Mouse (Mus musculus): ENCODE results near the gene Rgmb. TPM values are rescaled to one million over a fixed set of nuclear protein-coding genes. Genes with fewer than 3 reads are reported as not detected.

Gene Rgmb
- total RNA-seq (2021) = 10 to 100 TPM; 36.6 to 36.7 TPM
- long read RNA-seq, experiment 1, full-length matches to known transcripts = 14 of 22 reads
- long read RNA-seq, experiment 1, partial matches to known transcripts = 2 of 22 reads
- long read RNA-seq, experiment 1, other reads (novel, unspliced or antisense) = 6 of 22 reads
- long read RNA-seq, experiment 2, full-length matches to known transcripts = 15 of 27 reads
- long read RNA-seq, experiment 2, partial matches to known transcripts = 8 of 27 reads
- long read RNA-seq, experiment 2, other reads (novel, unspliced or antisense) = 4 of 27 reads

DNA sequence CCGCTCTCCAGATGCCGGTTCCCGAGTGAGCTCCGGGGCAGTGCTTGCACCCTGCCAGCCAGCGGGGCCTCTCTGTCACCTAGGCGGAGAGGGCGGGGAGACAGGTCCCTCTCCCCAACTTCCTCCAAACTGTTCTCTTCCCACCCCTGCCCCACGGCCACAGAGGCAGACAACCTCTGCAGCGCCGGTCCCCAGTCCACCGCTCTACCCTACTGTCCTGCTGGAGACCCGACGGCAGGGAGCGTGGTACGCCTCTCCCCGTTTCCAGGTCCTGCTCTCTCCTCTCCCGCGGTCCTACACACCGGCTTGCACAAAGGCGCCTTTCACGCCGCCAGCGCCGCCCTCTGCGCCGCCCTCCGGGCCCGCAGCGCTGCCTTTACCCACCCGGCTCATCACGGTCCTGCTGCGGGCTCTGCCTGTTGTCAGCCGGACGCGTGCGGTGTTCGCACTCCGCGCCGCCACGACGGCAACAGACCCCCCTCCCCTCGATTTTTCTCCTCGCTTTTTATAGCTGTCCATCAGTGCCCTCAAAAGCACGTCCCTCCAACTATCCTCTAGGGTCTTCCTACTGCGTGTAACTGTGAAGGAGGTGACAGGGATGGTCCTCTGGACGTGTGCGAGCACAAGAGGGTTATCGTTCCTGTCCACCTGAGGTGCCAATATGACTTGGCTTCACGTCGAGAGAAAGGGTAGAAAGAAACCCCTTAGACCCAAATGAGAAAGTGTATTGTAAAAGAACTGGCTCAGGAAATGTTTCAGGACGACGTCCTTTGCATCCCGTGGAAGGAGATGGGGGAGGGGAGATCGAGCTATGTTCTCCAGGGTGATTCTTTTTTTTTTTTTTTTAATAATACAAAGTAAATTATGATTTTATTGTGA is at the start of gene Rgmb:
Gene Rgmb (minus strand): TSS at position 274 of the 879 bp plus-strand sequence.
- intact Hi-C loops (cut with DNase I) = no loop called here
- DNase-seq = peak; percentile 61

DNA sequence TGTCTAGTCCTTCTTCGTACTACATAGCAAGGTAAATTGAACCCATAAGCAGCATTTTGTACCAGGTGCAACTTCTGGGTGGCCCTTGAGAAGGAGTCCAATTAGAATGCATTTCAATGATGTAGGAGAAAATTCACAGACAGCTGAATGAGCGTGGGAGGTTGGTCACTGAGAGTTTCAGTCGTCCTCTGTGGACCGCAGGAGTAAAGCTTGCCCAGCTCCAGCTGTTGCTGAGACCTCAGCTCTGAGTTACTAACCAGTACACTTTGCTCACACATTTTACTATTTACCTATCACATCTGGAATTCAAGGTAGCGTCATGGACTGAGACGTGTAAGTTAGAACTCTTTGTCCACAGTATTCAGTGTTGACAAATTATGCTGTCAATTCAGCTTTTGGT is 43.9 kb upstream of the Rgmb start:
- no peak for DNase-seq
- intact Hi-C loops (cut with DNase I) = no loop called here

DNA sequence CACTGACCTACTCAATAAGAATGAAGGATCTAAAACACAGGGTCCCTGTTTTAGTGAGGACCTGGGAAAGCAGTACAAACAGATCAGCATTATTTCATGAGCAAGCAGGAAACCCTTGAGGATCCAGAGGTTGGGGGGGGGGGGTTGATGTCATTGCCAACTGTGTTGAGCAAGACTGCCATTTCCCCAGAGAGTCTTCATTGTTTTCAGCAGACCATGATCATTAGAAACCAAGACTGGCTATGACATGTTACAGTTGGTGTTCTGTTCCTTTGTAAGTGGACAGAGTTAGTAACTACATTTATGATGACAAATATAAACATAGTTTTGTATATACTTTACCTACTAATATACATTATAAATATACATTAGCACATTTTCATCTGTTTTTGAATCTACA is 41.3 kb upstream of the Rgmb start:
- no peak for DNase-seq
- intact Hi-C loops (cut with DNase I) = no loop called here

DNA sequence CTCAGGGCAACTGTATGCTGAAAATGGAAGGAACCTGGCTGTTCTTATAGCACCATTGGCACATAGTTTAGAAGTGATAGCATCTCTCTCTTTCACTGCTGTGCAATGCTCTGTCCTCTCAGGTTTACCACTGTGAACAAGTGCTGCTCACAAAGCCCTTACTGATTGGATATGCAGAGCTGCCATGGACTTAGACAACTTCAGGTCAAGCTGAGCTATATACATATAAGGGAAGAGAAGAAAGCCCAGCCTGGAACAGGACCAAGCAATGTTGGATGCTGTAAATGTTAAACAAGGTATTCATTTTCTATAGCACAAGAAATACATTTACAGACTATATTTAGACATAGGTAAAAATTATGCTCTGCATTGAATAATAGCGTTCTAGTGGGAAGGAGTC is 34.4 kb upstream of the Rgmb start:
- no peak for DNase-seq
- intact Hi-C loops (cut with DNase I) = no loop called here

DNA sequence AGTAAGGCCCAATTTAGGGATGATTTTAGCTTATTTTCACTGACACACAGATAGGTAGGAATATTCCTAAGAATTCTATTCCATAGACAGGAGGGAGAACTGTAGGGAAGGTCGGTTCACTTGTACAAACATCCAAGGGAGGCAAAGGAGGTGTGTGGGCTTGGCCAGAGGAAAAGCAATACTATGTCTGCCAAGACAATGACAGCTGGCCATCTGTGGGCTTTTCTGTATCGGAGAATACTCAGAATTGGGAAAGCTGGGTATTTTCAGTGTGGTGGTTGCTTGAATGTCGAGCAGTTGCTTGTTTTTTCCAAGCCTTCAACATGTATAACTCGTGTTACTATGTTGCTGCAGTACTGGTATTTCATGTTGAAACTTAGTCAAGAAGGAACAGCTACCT is 31.5 kb upstream of the Rgmb start:
- intact Hi-C loops (cut with DNase I) = no loop called here
- no peak for DNase-seq

DNA sequence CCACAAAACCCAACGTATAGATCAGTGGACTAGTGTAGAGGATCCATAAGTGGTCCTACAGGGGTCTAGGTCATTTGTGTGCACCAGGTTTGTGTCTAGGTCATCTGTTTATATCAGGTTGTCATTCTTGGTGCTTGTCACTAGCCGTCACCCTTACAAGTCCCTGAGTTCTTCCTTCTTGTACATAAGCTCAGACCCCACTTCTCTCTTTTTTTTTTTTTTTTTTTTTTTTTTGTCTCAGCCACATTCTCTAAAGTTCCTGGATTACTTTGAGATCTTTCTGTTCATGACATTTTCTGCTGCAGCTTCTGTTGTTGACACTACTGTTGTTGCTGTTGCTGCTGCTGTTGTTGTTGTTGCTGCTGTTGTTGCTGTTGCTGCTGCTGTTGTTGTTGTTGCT is 22.3 kb upstream of the Rgmb start:
- no peak for DNase-seq
- intact Hi-C loops (cut with DNase I) = no loop called here

DNA sequence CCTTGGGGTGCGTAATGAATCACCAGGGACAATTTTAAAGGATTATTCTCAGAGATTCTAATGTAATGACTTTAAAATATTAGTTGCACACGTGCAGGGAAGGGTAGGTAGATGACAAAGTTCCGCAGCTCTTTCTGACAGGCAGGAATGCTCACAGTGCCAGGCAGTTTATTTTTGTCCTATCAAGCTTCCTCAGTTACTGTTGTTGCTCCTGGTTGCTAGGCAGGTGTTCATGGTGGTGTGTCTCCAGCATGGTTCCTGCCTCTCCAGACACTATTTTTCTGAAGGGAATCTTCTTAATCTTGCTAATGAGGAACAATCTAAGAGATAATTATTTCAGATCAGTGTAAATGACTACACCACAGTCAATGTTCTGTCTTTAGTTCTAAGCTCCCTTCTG is 19.7 kb upstream of the Rgmb start:
- intact Hi-C loops (cut with DNase I) = no loop called here
- no peak for DNase-seq

DNA sequence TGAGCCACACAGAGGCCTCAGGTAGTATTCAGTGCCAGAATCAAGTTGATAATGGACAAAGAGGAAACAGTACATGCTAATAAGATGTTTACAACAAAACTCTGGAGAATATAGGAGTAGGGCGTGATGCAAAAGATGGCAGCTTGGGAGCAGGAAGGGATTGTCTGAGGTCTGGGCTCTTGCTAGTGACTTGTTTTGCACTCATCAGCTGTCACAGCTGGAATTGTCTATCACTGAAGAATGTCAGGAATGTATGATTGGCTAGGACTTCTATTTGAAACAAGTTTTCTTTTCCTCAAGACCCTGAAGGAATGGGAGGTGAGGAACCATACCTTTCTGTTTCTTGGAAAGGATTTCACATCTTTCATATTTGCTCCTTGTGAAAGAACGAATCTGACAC is 10.6 kb upstream of the Rgmb start:
- intact Hi-C loops (cut with DNase I) = no loop called here
- DNase-seq = no peak

DNA sequence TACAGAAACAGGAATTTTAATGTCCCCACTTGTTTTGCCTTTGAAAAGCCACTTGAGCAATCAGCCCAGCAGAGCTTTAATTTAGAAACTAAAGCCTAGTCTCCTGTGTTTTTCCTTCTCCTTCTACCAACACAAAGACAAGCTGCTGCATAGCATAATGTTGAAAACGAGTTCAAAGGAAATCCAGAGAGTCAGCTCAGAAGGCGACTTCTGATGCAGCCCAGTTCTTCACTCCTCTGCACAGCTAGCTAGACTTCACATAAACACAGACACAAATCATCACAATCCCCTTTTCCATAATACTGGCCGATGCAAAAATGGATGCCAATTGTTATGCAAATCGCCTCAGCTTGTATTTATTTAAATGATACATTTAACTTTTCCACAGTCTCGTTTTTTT is 1.6 kb upstream of the Rgmb start:
- intact Hi-C loops (cut with DNase I) = no loop called here
- DNase-seq = no peak

DNA sequence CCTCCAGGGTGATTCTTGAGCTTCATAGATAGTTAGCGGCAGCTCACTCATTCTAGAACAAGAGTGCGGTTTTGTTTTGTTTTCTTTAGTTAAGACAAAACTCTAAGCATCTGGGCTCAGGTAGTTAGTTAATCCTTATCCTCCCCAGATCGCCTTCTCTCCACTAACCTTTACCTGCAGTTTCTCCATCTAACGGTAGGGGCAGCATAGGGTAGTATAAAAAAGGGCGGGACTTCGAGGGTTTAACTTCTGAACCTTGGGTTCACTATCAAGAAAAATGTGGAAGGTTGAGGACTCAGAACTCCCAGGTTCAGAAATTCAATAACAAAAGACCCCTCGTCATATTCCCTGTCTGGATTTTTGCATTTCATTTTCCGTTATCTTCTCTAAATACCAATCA is 971 bp upstream of the Rgmb start:
- DNase-seq = no peak
- intact Hi-C loops (cut with DNase I) = no loop called here

DNA sequence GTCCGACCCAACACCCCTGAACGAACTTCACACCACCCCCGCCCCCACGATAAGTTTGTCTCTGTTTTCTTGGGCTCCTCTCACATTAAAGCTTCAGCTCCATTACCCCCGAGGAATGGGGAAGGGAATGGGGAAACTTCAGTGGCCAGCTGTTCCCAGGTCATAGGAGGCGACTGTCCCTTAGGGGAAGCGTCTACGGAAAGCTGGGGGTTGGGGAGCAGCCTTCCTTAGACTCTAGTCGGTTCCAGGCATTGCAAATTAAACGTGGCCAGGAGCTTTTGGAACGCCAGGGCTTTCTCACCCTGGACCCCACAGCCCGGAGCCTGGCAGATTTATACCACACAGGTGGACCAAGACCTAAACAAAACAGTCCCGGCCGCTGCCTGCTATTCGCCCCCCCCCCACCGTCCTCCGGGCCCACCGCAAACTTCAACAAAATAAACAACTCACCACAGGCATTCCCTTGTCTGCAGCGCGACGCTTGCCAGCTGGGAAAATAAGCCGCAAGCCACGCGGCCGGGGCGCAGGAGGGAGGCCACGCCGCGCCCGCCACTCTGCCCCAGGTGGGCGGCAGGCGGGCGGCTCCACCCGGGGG is 571 bp downstream of the Rgmb start:
- peak in 1 of 2 experiments; percentile 37 for DNase-seq
- intact Hi-C loops (cut with DNase I) = no loop called here

DNA sequence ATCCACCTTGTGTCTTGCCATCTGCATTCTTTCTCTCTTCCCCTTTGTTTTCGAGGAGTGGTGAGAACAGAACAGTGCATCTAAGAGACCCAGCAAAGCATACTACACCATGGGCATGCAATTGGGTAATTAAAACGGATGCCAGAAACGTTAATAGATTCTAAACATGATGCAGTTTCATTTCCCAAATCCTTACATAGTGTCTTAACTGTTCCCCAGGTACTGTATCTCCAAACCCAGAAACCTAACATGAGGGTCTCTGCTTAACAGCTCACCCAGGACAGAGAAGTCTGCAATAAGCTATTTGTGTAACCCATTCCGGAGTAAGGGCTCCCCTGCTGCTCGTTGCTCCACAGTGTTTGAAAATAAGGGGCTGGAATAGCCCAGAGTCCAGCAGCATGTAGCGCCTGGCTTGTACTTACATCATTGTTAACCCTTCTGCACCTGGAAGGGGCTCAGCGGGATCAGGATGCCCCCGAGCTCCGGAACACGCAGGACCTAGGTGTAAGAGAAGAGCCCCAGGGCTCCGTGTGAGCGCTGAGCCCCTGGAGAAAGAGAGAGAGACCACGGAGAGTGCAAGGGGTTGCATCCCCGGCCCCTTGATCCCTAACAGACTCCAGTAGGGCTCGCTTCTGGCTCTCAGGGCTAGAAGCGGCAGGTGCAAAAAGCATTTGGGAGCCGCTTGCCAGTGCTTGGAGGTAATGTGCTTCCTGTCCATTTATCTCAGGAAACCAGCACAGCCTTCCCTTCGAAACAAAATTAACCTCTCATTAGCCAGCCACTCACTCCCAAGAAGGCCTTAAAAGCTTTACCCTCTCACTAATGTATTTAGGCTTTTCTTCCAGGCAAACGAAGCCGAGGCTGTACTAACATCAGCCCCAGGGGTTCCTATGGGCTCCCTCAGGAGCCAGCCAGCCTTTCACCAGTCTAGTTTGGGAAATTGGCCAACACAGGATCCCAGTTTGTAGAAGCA is 1.4 kb downstream of the Rgmb start:
- peak in 1 of 2 experiments; percentile 62 for DNase-seq
- intact Hi-C loops (cut with DNase I) = no loop called here

DNA sequence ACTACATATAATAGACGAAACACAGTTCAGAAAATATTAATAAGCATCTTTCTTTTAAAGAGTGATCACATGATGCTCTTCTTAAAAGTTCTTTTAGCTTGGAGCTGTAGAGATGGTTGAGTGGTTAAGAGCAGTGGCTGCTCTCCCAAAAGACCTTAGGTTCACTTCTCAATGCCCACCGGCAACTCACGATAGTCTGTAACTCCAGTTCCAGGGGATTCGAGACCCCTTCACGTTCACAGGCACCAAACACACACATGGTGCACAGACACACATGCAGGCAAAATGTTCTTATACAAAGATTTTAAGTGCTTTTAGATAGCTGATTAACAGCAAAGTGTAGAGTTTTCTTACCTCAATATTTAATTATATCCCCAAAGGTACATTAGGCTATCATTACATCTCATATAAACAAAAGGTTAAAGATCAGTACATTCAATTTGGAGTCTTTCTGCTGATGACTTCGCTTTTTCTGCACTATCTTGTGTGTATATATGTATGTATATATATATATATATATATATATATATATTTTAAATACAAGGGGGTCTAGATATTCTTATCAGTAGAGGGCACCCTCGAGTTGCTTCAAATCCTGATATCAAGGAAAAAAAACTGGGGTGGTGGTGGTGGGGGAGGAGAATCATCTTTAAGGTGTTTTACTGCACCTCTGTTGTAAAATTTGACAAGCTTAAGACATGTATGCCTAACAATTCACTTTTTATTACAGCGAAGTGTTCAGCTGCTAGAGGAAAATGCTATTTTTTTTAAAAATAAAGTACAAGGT is 2.5 kb downstream of the Rgmb start:
- DNase-seq = no peak
- intact Hi-C loops (cut with DNase I) = no loop called here

DNA sequence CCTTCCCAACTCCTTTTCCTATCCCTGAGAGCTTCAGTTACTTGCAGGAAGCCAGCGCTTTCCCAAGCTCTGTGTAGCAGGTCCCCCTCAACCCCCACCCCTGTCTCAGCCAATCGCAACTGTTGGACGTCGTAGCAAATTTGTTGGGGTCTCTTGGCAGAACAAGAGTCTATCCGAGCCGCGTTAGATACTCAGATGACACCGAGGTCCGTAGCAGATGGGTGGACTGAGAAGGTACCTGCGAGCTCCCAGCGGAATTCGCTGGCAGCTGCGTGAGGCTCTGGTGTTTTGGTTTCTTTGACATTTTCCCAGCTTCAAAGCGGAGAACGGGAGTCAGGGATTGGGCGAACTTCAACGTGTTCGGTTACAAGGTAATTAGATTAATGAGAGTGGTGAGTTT is 3.9 kb downstream of the Rgmb start:
- DNase-seq = no peak
- intact Hi-C loops (cut with DNase I) = no loop called here

DNA sequence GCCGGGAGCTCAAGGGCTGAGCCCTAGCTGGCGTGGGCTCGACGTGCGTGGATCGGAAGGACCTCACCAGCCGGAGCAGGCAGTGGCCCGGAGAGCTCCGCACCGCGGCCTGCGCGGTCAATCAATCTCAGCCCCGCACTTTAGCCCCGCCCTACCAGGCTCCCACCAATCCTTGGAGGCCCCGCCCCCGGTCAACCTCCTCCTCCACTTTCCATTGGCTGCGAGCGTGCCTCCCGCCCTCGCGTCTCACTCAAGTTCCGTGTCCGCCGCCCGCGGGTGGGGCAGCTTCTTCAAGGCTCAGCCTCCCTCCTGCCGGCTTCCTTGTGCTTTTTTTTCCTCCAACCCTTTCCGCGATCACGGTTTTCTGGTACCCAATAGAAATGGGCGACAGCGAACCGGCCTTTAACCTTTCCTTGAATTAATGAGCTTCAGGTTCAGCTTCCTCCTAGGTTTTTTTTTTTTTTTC is 4.4 kb downstream of the Rgmb start:
- peak; percentile 98 to 100 for DNase-seq
- intact Hi-C loops (cut with DNase I) = no loop called here

DNA sequence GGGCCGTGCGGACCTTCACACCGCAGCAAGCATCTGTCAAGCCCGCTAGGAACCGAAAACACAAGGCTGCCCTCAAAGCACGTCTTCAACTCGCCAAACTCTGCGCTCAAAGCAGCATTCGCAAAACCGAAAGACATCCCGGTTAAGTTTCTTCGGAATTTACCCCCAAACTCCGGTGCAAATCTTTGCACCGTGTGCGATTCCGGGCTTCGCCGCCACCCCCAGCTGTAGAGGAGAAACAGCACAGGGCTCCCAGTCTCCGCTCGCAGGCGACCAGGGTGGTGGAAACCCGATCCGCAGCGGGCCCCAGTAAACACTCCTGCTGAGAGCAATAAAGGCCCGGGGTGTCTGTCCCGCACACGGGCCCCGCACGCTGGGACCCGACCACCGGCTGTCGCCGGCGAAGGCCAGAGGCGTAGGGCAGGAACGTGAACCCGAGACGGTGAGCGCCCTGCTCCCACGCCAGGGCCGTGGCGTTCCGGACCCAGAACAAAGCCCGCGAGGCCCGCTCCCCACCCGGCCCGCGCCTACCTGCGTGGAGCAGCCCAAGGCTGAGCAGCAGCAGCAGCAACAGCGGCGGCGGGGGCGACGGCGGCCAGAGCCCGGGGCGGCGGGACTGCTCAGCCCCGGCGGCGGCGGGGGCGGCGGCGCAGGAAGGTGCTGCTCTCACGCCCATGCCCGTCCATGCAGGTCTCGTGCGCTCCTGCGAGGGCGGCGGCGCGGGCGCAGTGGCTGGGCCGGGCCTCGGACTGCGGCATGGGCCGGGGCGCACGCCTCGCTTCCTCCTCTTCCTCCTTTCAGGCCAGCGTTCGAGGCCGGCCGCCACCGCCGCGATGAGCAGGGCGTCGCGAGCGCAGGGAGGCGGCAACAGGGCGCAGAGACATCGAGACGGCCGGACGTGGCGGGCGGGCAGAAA is 5.1 kb downstream of the Rgmb start:
- DNase-seq = peak; percentile 37 to 65
- intact Hi-C loops (cut with DNase I) = loop anchor here (2.0 kb wide), 1 partner anchor 15 kb away; no protein-coding TSS in a partner anchor

DNA sequence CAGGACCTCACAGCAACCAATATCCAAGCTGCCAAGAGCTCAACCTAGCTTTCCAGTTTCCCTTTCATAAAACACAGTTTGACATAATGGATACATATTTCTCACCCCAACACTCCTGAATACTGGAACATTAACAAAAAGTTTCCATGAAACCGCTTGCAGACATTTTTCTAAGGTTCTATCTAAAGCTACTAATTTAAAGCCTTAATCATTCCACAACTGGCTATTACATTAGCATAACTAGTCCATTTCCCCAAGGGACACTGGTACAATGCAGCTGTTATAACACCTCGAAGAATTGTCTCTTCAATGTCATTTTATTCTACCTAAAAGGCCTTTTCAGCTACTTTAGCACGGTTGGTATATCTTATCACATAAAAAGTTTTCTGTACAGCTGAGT is 6.0 kb downstream of the Rgmb start:
- no peak for DNase-seq
- intact Hi-C loops (cut with DNase I) = loop anchor here (2.0 kb wide), 1 partner anchor 14 kb away; no protein-coding TSS in a partner anchor

DNA sequence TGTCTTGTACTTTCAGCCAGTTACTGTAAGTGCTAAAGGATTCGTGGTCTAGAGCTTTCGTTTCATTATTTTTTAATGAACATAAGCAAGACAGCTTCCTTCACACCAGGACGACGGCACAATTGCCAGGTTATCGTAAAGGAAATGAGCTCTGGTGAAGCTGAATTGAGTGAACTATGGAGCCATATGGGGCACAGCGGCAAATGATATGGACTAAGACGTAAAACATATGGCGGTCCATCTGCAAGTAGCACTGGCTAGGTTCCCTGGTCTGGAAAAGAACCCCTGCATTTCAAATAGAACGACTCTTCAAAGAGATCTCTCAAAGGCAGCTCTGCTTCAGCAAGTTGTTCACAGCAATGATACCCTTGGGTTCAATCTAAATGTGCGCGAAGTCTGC is 6.5 kb downstream of the Rgmb start:
- DNase-seq = no peak
- intact Hi-C loops (cut with DNase I) = loop anchor here (2.0 kb wide), 1 partner anchor 14 kb away; no protein-coding TSS in a partner anchor

All from gastrocnemius, postnatal 36 days (tissue).